Mouse (Mus musculus): Measurements from ENCODE around the gene Gm14440. TPM values are rescaled to one million over a fixed set of nuclear protein-coding genes. Genes with fewer than 3 reads are reported as not detected.
"Not testable (repeated sequence)": the region's sequence is repeated elsewhere in the genome, so short reads cannot be mapped to it uniquely, and the experiment has no call there.

The Gm14440 gene
- 1 to 10 TPM; 5.8 to 8.9 TPM for total RNA-seq (2021)
- long read RNA-seq, experiment 1, partial matches to known transcripts = 0 of 5 reads
- long read RNA-seq, experiment 1, other reads (novel, unspliced or antisense) = 1 of 5 reads
- long read RNA-seq, experiment 2, partial matches to known transcripts = 0 of 4 reads
- long read RNA-seq, experiment 2, other reads (novel, unspliced or antisense) = 1 of 4 reads

DNA sequence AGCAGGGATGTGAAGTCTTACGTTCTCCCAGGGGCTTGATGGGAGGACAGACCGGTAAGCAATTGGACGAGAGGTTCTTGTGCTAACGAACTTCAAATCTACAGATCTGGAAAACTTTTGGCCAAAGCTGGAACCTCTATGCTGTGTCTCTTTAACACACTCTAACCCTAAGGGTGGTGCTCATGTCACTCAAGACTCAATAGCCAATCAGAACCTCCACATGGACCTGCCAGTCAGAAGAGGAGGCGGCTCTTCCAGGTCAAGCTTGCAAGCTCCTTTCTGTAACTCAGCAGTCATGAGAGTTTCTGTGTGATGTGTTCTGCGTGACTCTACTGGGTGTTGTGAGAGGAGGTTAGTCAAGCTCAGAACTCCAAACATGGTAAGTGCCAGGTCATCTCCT lies at the start of gene Gm14440:
TSS of gene Gm14440 (plus strand) at position 301 of the 400 bp plus-strand sequence.
- DNase-seq; intact Hi-C loops (cut with DNase I): not testable (repeated sequence)

Other genes starting within 250 kb of the Gm14440 start
- under 1 TPM in 1 of 2 experiments, not detected in 1; 0.94 TPM for gene Gm14393, start 207.3 kb upstream of the Gm14440 start, total RNA-seq (2021)
- 1 to 10 TPM; 5.4 to 7.7 TPM for gene Gm14399, start 133.1 kb upstream of the Gm14440 start, total RNA-seq (2021)
- gene Gm14443, start 99.3 kb upstream of the Gm14440 start, total RNA-seq (2021) = under 1 TPM; 0.47 to 0.74 TPM
- 10 to 100 TPM; 33.5 to 47.8 TPM for gene Gm14391, start 68.2 kb upstream of the Gm14440 start, total RNA-seq (2021)
- gene Gm4631, start 63.1 kb downstream of the Gm14440 start, total RNA-seq (2021) = 10 to 100 TPM; 26.3 to 33.8 TPM
- 1 to 10 TPM; 2.8 to 4.8 TPM for gene Zfp968, start 97.3 kb downstream of the Gm14440 start, total RNA-seq (2021)
- gene Gm4724, start 160.7 kb downstream of the Gm14440 start, total RNA-seq (2021) = 1 to 10 TPM in 1 of 2 experiments, not detected in 1; 3.7 TPM
- gene Zfp965, start 194.9 kb downstream of the Gm14440 start, total RNA-seq (2021) = 1 to 10 TPM; 3.1 to 4.0 TPM